Mouse (Mus musculus): ENCODE data around the gene Plod1. TPM values are rescaled to one million over a fixed set of nuclear protein-coding genes. Genes with fewer than 3 reads are reported as not detected.

Gene Plod1
- total RNA-seq (2021) (10 to 100 TPM; 36.4 to 44.0 TPM), polyA plus RNA-seq (2012; rRNA removed) (36.1 and 46.5 TPM in 2 replicates)
- long read RNA-seq, transcript Plod1-201 (19 exons, 3,243 nt) = major isoform, 23 of 34 reads
- long read RNA-seq, partial matches to known transcripts = 5 of 34 reads
- long read RNA-seq, other reads (novel, unspliced or antisense) = 6 of 34 reads

- peak; percentile 93 for DNase-seq
These were observed at the start of gene Plod1 for GRCm38 (mm10) chr4:147936331-147936954. Plod1 (minus strand) TSS chr4:147936767.

GRCm38 (mm10) chr4:147985205-147986132 lies 48.9 kb upstream of the Plod1 start, which contains the start of gene Nppb:
Nppb (plus strand) TSS chr4:147985788.
- DNase-seq = peak; percentile 40

GRCm38 (mm10) chr4:147979441-147979860 lies 42.9 kb upstream of the Plod1 start:
- DNase-seq = no peak

- DNase-seq = peak; percentile 52
These were observed 41.8 kb upstream of the Plod1 start for GRCm38 (mm10) chr4:147978391-147978790.

- no peak for DNase-seq
These were observed 41.2 kb upstream of the Plod1 start for GRCm38 (mm10) chr4:147977726-147978125.

- DNase-seq = no peak
These were observed 39.7 kb upstream of the Plod1 start for GRCm38 (mm10) chr4:147976237-147976636.

- DNase-seq = no peak
These were observed 32.8 kb upstream of the Plod1 start for GRCm38 (mm10) chr4:147969337-147969736.

- no peak for DNase-seq
These were observed 32.2 kb upstream of the Plod1 start for GRCm38 (mm10) chr4:147968816-147969215.

- DNase-seq = no peak
These were observed 29.1 kb upstream of the Plod1 start for GRCm38 (mm10) chr4:147965712-147966111.

GRCm38 (mm10) chr4:147963623-147964022 lies 27.1 kb upstream of the Plod1 start:
- no peak for DNase-seq

- DNase-seq = no peak
These were observed 26.2 kb upstream of the Plod1 start for GRCm38 (mm10) chr4:147962781-147963180.

- DNase-seq = peak; percentile 63
These were observed 23.6 kb upstream of the Plod1 start for GRCm38 (mm10) chr4:147959881-147960831.

- DNase-seq = no peak
These were observed 20.6 kb upstream of the Plod1 start for GRCm38 (mm10) chr4:147957141-147957540.

- DNase-seq = no peak
These were observed 17.0 kb upstream of the Plod1 start for GRCm38 (mm10) chr4:147953590-147953989.

GRCm38 (mm10) chr4:147947511-147947910 lies 10.9 kb upstream of the Plod1 start:
- DNase-seq = no peak

GRCm38 (mm10) chr4:147943005-147943404 lies 6.4 kb upstream of the Plod1 start:
- no peak for DNase-seq

- no peak for DNase-seq
These were observed 4.8 kb upstream of the Plod1 start for GRCm38 (mm10) chr4:147941045-147942020.

- peak; percentile 89 for DNase-seq
These were observed 4.0 kb upstream of the Plod1 start, which contains the start of gene 2510039O18Rik for GRCm38 (mm10) chr4:147940576-147941044. 2510039O18Rik (plus strand) TSS chr4:147940895.

- DNase-seq = no peak
These were observed 3.5 kb upstream of the Plod1 start for GRCm38 (mm10) chr4:147940111-147940510.
